Mouse (Mus musculus): ENCODE measurements around the gene Cnot1. TPM values are rescaled to one million over a fixed set of nuclear protein-coding genes. Genes with fewer than 3 reads are reported as not detected.

Cnot1 gene
- polyA plus RNA-seq, 1 experiment from 2014 or later = 76.6 TPM

DNA sequence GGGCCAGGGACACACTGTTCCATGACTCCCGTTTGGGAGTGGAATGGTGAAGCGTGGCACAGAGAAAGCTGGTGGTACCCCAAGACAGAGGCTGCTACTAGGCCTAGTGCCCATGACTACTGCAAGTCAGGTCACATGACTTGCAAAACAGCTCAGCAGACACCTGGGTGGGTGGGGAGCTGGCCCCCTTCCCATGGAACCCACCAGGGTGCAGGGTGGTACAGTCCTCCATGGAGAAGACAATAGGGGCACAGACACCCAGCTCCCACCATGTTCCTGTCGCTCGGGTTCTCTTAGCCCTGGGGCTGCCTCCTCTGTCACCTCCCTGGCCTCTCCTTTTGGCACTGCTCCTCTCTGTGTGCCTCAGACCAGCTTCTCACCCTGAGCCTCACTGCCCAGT is 105.5 kb downstream of the Cnot1 start:
- Histone ChIP-seq H3K4me3 (ENCODE audit: low read length) (no peak overlapping the region), H3K4me2 (replicated peaks; ENCODE audit: low read depth, low read length) (no peak overlapping the region), H3K36me3 (ENCODE audit: insufficient read depth, low read length) (no peaks in the 10 kb centered on the region), H3K4me1 (ENCODE audit: insufficient read depth, low read length) (peaks cover 11% of the 10 kb centered on the region; the same call in 1 of the 2 replicates), H3K9ac (replicated peaks; ENCODE audit: low read length) (no peak overlapping the region), H3K27ac (ENCODE audit: low read length) (no peak overlapping the region), H3K27me3 (ENCODE audit: insufficient read depth, low read length) (peaks cover 13% of the 10 kb centered on the region), H3K9me3 (ENCODE audit: low read length) (no peaks in the 10 kb centered on the region)
- no peak for ATAC-seq (ENCODE audit: low FRiP score, low TSS enrichment)
- WGBS = 74% methylated on average over 4 of the region's 4 CpGs

DNA sequence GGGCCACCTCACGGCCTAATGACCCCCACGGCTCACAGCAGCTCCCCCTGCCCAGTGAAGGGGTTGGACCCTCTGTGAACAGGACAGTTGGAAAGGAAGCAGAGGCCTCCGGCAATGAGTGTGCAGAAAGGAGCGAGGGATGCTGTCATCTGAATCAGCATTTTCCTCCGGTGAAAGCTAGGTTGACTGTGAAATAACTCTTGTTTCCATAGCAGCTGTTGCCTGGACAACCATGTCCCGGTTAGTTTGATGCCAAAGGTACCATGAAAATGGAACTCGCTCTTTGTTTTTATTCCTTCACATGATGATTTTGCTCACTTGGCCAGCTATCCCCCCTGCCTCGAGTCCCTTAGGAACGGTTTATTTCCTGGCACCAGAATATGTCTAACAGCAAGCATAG is 107.0 kb downstream of the Cnot1 start:
- Histone ChIP-seq H3K9me3 (ENCODE audit: low read length) (no peaks in the 10 kb centered on the region), H3K4me1 (ENCODE audit: insufficient read depth, low read length) (peaks cover 11% of the 10 kb centered on the region; the same call in 1 of the 2 replicates), H3K36me3 (ENCODE audit: insufficient read depth, low read length) (no peaks in the 10 kb centered on the region), H3K4me3 (ENCODE audit: low read length) (no peak overlapping the region), H3K9ac (replicated peaks; ENCODE audit: low read length) (no peak overlapping the region), H3K27ac (ENCODE audit: low read length) (no peak overlapping the region), H3K4me2 (replicated peaks; ENCODE audit: low read depth, low read length) (no peak overlapping the region), H3K27me3 (ENCODE audit: insufficient read depth, low read length) (peaks cover 17% of the 10 kb centered on the region)
- 67% methylated on average over 9 of the region's 9 CpGs for WGBS
- ATAC-seq (ENCODE audit: low FRiP score, low TSS enrichment) = no peak

- Histone ChIP-seq H3K9ac (replicated peaks; ENCODE audit: low read length) (no peak overlapping the region), H3K27me3 (ENCODE audit: insufficient read depth, low read length) (peaks cover 31% of the 10 kb centered on the region), H3K27ac (ENCODE audit: low read length) (no peak overlapping the region), H3K36me3 (ENCODE audit: insufficient read depth, low read length) (no peaks in the 10 kb centered on the region), H3K4me2 (replicated peaks; ENCODE audit: low read depth, low read length) (no peak overlapping the region), H3K4me3 (ENCODE audit: low read length) (no peak overlapping the region), H3K9me3 (ENCODE audit: low read length) (no peaks in the 10 kb centered on the region), H3K4me1 (ENCODE audit: insufficient read depth, low read length) (0 out of 2 replicates have a peak, but pooled peaks cover under 1% of the 10 kb centered on the region)
- no peak for ATAC-seq (ENCODE audit: low FRiP score, low TSS enrichment)
- WGBS = 35% methylated on average over 6 of the region's 6 CpGs
These were observed 109.1 kb downstream of the Cnot1 start for GRCm38 (mm10) chr8:95698179-95698578.

GRCm38 (mm10) chr8:95697128-95697527 is 110.1 kb downstream of the Cnot1 start:
- peaks cover 31% of the 10 kb centered on the region for H3K27me3 ChIP-seq (ENCODE audit: insufficient read depth, low read length)
- no peaks in the 10 kb centered on the region for H3K4me1 ChIP-seq (ENCODE audit: insufficient read depth, low read length)
- ATAC-seq (ENCODE audit: low FRiP score, low TSS enrichment) = peak; percentile 64
- H3K4me2 ChIP-seq (replicated peaks; ENCODE audit: low read depth, low read length) = 0 out of 2 replicates have a peak overlapping the region, but pooled peaks have one; percentile 11
- H3K36me3 ChIP-seq (ENCODE audit: insufficient read depth, low read length) = no peaks in the 10 kb centered on the region
- WGBS = under 1% methylated on average over 11 of the region's 11 CpGs
- H3K9ac ChIP-seq (replicated peaks; ENCODE audit: low read length) = no peak overlapping the region
- no peak overlapping the region for H3K27ac ChIP-seq (ENCODE audit: low read length)
- no peaks in the 10 kb centered on the region for H3K9me3 ChIP-seq (ENCODE audit: low read length)
- H3K4me3 ChIP-seq (ENCODE audit: low read length) = no peak overlapping the region

DNA sequence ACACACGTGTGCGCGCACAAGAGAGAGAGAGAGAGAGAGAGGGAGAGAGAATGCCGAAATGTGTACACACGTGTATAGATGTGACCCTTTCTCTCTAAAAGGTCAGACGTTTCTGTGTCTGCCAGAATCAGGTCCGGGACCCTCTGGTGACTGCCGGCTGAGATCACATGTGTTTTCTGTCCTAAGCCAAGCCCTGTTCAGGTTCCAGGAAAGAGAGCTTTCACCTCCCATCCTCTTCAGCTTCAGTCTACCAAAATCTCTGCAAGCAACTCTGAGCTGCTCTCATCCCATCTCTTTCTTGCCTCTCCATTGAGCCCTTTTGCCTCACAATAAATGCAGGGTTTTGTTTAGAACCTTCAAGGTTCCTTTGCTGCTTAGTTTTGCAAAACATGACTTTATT is 110.6 kb downstream of the Cnot1 start:
- 66% methylated on average over 8 of the region's 8 CpGs for WGBS
- Histone ChIP-seq H3K4me2 (replicated peaks; ENCODE audit: low read depth, low read length) (no peak overlapping the region), H3K4me1 (ENCODE audit: insufficient read depth, low read length) (no peaks in the 10 kb centered on the region), H3K9me3 (ENCODE audit: low read length) (no peaks in the 10 kb centered on the region), H3K27ac (ENCODE audit: low read length) (no peak overlapping the region), H3K9ac (replicated peaks; ENCODE audit: low read length) (no peak overlapping the region), H3K27me3 (ENCODE audit: insufficient read depth, low read length) (peaks cover 31% of the 10 kb centered on the region), H3K36me3 (ENCODE audit: insufficient read depth, low read length) (no peaks in the 10 kb centered on the region), H3K4me3 (ENCODE audit: low read length) (no peak overlapping the region)
- no peak for ATAC-seq (ENCODE audit: low FRiP score, low TSS enrichment)

DNA sequence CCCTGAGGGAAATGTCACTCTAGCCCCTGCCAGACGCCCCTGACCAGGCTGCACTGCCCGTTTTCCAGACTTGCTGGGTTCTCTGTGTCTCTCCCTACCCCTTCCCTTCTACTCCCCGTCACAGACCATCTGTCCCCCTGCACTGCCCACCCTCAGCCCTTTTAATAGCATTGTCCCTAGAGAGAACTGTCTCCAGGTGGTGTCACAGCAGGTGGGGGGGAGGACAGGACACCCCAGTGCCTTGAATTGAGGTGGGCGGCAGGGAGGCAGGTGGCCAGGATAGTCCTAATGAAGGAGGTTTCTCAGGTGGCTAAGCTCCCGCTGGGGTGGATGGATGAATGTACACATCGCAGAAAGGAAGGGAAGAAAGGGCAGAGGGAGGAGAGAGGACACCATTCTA is 112.6 kb downstream of the Cnot1 start:
- ATAC-seq (ENCODE audit: low FRiP score, low TSS enrichment) = no peak
- WGBS = 21% methylated on average over 6 of the region's 6 CpGs
- Histone ChIP-seq H3K9ac (replicated peaks; ENCODE audit: low read length) (no peak overlapping the region; the same call in 1 of the 2 replicates), H3K4me3 (ENCODE audit: low read length) (no peak overlapping the region), H3K4me2 (replicated peaks; ENCODE audit: low read depth, low read length) (no peak overlapping the region), H3K27ac (ENCODE audit: low read length) (no peak overlapping the region), H3K36me3 (ENCODE audit: insufficient read depth, low read length) (no peaks in the 10 kb centered on the region), H3K9me3 (ENCODE audit: low read length) (no peaks in the 10 kb centered on the region), H3K4me1 (ENCODE audit: insufficient read depth, low read length) (no peaks in the 10 kb centered on the region), H3K27me3 (ENCODE audit: insufficient read depth, low read length) (peaks cover 27% of the 10 kb centered on the region)

GRCm38 (mm10) chr8:95690929-95691541 is 116.2 kb downstream of the Cnot1 start:
- no peak for ATAC-seq (ENCODE audit: low FRiP score, low TSS enrichment)
- H3K9me3 ChIP-seq (ENCODE audit: low read length) = no peaks in the 10 kb centered on the region
- H3K4me2 ChIP-seq (replicated peaks; ENCODE audit: low read depth, low read length) = no peak overlapping the region
- no peaks in the 10 kb centered on the region for H3K36me3 ChIP-seq (ENCODE audit: insufficient read depth, low read length)
- peaks cover 18% of the 10 kb centered on the region for H3K27me3 ChIP-seq (ENCODE audit: insufficient read depth, low read length)
- WGBS = 83% methylated on average over 13 of the region's 13 CpGs
- H3K4me1 ChIP-seq (ENCODE audit: insufficient read depth, low read length) = no peaks in the 10 kb centered on the region
- no peak overlapping the region for H3K4me3 ChIP-seq (ENCODE audit: low read length)
- H3K9ac ChIP-seq (replicated peaks; ENCODE audit: low read length) = no peak overlapping the region
- H3K27ac ChIP-seq (ENCODE audit: low read length) = no peak overlapping the region

DNA sequence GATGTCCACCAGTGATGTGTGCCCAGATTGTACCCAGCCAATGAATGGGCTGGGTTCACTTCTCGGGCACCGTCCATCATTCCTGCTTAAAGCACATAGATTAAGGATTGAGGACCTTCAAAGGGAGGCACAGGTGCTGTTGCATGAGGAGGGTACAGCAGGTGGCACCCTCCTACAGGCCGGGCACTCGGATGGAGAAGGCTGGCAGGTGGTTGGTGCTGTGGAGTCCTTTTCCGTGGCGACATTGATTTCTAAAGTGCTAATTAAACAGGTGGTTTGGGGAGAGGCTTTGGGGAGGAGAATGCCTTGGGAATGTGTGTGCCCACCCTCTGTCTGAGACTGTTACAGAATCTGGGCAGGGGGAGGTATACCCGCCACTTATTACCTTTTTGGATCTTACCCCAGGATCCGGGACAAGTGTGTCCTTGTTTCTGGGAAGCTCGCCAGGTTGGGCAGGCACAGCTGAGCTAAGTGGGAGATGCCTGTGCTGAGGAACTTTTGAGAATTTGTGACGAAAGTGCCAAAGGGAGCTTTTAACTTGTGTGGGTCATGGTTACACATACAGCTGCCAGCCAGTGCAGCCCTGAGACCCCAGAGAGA is 119.1 kb downstream of the Cnot1 start:
- Histone ChIP-seq H3K36me3 (ENCODE audit: insufficient read depth, low read length) (no peaks in the 10 kb centered on the region), H3K4me2 (replicated peaks; ENCODE audit: low read depth, low read length) (no peak overlapping the region), H3K27me3 (ENCODE audit: insufficient read depth, low read length) (no peaks in the 10 kb centered on the region), H3K9ac (replicated peaks; ENCODE audit: low read length) (no peak overlapping the region), H3K4me1 (ENCODE audit: insufficient read depth, low read length) (no peaks in the 10 kb centered on the region), H3K27ac (ENCODE audit: low read length) (no peak overlapping the region), H3K9me3 (ENCODE audit: low read length) (no peaks in the 10 kb centered on the region), H3K4me3 (ENCODE audit: low read length) (no peak overlapping the region)
- ATAC-seq (ENCODE audit: low FRiP score, low TSS enrichment) = no peak
- 78% methylated on average over 10 of the region's 10 CpGs for WGBS

DNA sequence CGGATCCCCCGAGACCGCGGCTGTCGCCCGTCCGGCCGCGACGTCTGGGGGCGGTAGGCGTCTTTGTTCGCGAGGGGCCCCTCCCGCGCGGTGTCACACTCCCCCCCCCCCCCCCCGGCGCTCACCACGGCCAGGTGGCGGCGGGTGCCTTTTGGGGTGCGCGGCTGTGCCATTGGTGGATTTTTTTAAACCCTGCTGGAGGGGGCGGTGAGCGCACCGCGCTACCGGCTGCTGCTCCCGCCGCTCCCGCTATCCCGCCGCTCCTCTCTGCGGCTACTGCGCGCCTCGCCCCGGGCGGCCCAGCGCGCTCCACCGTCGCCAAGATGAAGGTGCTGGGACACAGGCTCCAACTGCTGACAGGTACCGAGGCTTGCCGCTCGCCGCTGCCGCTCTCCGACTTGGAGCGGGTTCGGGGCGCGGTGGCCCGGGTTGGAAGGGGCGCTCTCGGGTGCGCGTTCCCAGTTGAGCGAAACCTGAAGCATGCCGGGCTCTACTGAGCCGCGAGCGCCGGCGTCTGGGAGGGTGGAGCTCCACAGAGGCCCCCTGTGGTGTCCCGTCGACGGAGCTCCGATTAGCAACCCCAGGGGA is 129.1 kb downstream of the Cnot1 start:
- peaks cover 62% of the 10 kb centered on the region for H3K27me3 ChIP-seq (ENCODE audit: insufficient read depth, low read length)
- WGBS = under 1% methylated on average over 43 of the region's 70 CpGs

GRCm38 (mm10) chr8:95677591-95678023 is 129.7 kb downstream of the Cnot1 start:
- peaks cover 62% of the 10 kb centered on the region for H3K27me3 ChIP-seq (ENCODE audit: insufficient read depth, low read length)
- no peaks in the 10 kb centered on the region for H3K36me3 ChIP-seq (ENCODE audit: insufficient read depth, low read length)
- 0% methylated on average over 9 of the region's 48 CpGs for WGBS
- peak overlapping the region; percentile 60 for H3K4me3 ChIP-seq (ENCODE audit: low read length)
- ATAC-seq (ENCODE audit: low FRiP score, low TSS enrichment) = peak; percentile 43; the same call in 1 of the 2 replicates
- H3K9ac ChIP-seq (replicated peaks; ENCODE audit: low read length) = peak overlapping the region; percentile 55
- no peaks in the 10 kb centered on the region for H3K9me3 ChIP-seq (ENCODE audit: low read length)
- no peak overlapping the region for H3K27ac ChIP-seq (ENCODE audit: low read length)
- H3K4me1 ChIP-seq (ENCODE audit: insufficient read depth, low read length) = peaks cover 15% of the 10 kb centered on the region
- peak overlapping the region; percentile 98 for H3K4me2 ChIP-seq (replicated peaks; ENCODE audit: low read depth, low read length)

More for the DNA sequence above, 129.1 kb downstream of the Cnot1 start:
- Histone ChIP-seq H3K36me3 (ENCODE audit: insufficient read depth, low read length) (no peaks in the 10 kb centered on the region), H3K4me1 (ENCODE audit: insufficient read depth, low read length) (peaks cover 15% of the 10 kb centered on the region), H3K4me2 (replicated peaks; ENCODE audit: low read depth, low read length) (peak overlapping the region; percentile 98), H3K4me3 (ENCODE audit: low read length) (peak overlapping the region; percentile 60), H3K9me3 (ENCODE audit: low read length) (no peaks in the 10 kb centered on the region), H3K27ac (ENCODE audit: low read length) (no peak overlapping the region), H3K9ac (replicated peaks; ENCODE audit: low read length) (peak overlapping the region; percentile 55)
- peak; percentile 18; the same call in 1 of the 2 replicates for ATAC-seq (ENCODE audit: low FRiP score, low TSS enrichment)
